Mouse (Mus musculus): ENCODE measurements around the gene Spocd1. TPM values are rescaled to one million over a fixed set of nuclear protein-coding genes. Genes with fewer than 3 reads are reported as not detected.

The Spocd1 gene
- not detected for polyA plus RNA-seq (2017; shearing (Covaris generic))

DNA sequence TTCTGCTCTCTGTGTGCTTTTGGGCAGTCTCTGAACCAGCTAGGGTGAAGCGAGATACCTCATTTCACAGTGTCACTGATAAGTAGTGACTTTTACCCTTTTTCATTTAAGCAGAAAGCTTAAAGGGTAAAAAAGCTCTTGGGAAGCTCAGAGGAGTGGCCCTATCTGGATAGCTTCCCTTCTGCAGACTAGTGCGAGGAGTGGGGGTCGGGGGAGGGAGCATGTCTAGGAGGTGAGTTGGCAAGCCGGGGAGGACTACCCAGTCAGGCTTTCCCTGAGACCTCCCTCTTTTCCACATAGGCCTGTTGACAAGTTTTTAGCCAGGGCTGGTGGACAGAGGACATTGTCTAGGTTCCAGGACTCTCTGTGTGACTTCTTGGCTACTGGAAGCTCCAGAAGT lies at the start of gene Spocd1:
Spocd1 (plus strand) TSS at position 301 of the 400 bp plus-strand sequence.

DNA sequence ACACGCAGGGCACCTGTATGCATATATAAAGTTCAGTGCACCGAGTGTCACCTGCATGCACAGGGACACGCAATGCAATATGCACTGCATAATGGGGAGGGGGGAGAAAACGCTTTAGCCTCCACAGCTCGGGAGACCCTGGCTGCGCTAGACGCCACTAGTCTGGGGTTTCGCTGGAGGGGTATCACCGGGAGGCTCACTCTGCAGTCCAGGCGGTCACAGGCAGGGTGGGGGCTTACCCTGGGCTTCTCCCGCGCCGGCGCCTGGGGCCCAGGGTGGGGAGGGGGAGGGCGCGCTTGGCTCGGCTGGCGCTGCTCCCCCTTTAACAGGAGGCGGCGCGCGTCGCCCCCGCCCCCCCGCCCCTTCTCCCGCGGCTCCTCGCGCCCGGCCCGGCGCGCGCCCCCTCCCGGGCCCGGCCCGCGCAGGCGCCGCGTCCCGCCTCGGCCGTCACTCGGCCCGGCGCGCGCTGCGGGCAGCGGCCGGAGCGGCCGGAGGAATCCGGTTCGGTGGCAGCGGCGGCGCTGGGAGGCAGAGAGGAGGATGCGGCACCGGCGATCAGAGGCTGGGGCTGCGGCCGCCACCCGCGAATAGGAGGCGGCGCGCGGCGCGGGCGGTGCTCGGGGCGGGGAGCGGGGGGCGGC lies 55.5 kb downstream of the Spocd1 start, which contains the start of gene Adgrb2:
Adgrb2 (plus strand) TSS at position 450 of the 641 bp plus-strand sequence.

Other genes with a start within 250 kb of the Spocd1 start
- gene Tmem39b, start 232.4 kb upstream of the Spocd1 start, polyA plus RNA-seq (2017; shearing (Covaris generic)), result 12.6 TPM
- gene Khdrbs1, start 186.9 kb upstream of the Spocd1 start, polyA plus RNA-seq (2017; shearing (Covaris generic)), result 152 TPM
- 770 TPM for gene Ptp4a2, start 118.0 kb upstream of the Spocd1 start, polyA plus RNA-seq (2017; shearing (Covaris generic))
- gene Adgrb2, start 55.6 kb downstream of the Spocd1 start, polyA plus RNA-seq (2017; shearing (Covaris generic)), result not detected
- not detected for gene Col16a1, start 118.6 kb downstream of the Spocd1 start, polyA plus RNA-seq (2017; shearing (Covaris generic))
- 43.4 TPM for gene Pef1, start 173.3 kb downstream of the Spocd1 start, polyA plus RNA-seq (2017; shearing (Covaris generic))
- gene Hcrtr1, start 210.1 kb downstream of the Spocd1 start, polyA plus RNA-seq (2017; shearing (Covaris generic)), result not detected
- not detected for gene Tinagl1, start 245.9 kb downstream of the Spocd1 start, polyA plus RNA-seq (2017; shearing (Covaris generic))